Mouse (Mus musculus): ENCODE measurements around the gene Cacna1g. TPM values are rescaled to one million over a fixed set of nuclear protein-coding genes. Genes with fewer than 3 reads are reported as not detected.

Cacna1g gene
- total RNA-seq, 2 experiments from 2014 or later = 48.7 to 52.8 TPM

- no peak for DNase-seq
Observed at GRCm38 (mm10) chr11:94445300-94445699, 28.7 kb downstream of the Cacna1g start.

- no peak for DNase-seq
Observed at GRCm38 (mm10) chr11:94444829-94445228, 29.2 kb downstream of the Cacna1g start.

GRCm38 (mm10) chr11:94441752-94442151 is 32.2 kb downstream of the Cacna1g start:
- DNase-seq = no peak

- DNase-seq = peak; percentile 41
Observed at GRCm38 (mm10) chr11:94441122-94441521, 32.9 kb downstream of the Cacna1g start.

GRCm38 (mm10) chr11:94440421-94440820 is 33.6 kb downstream of the Cacna1g start:
- no peak for DNase-seq

- DNase-seq = no peak
Observed at GRCm38 (mm10) chr11:94429011-94429651, 44.9 kb downstream of the Cacna1g start.

GRCm38 (mm10) chr11:94428091-94428835 is 45.7 kb downstream of the Cacna1g start:
- peak; percentile 94 for DNase-seq

GRCm38 (mm10) chr11:94425656-94426055 is 48.3 kb downstream of the Cacna1g start:
- no peak for DNase-seq

- no peak for DNase-seq
Observed at GRCm38 (mm10) chr11:94425215-94425614, 48.8 kb downstream of the Cacna1g start.

- no peak for DNase-seq
Observed at GRCm38 (mm10) chr11:94424380-94424779, 49.6 kb downstream of the Cacna1g start.

GRCm38 (mm10) chr11:94423855-94424254 is 50.1 kb downstream of the Cacna1g start:
- no peak for DNase-seq

- no peak for DNase-seq
Observed at GRCm38 (mm10) chr11:94420991-94421390, 53.0 kb downstream of the Cacna1g start.

- peak; percentile 65 for DNase-seq
Observed at GRCm38 (mm10) chr11:94420325-94420724, 53.7 kb downstream of the Cacna1g start.

- no peak for DNase-seq
Observed at GRCm38 (mm10) chr11:94419004-94419727, 54.8 kb downstream of the Cacna1g start.

- no peak for DNase-seq
Observed at GRCm38 (mm10) chr11:94414042-94414441, 60.0 kb downstream of the Cacna1g start.

GRCm38 (mm10) chr11:94413516-94413915 is 60.5 kb downstream of the Cacna1g start:
- peak; percentile 45 for DNase-seq

- no peak for DNase-seq
Observed at GRCm38 (mm10) chr11:94412998-94413469, 61.0 kb downstream of the Cacna1g start.

- DNase-seq = no peak
Observed at GRCm38 (mm10) chr11:94412562-94412961, 61.4 kb downstream of the Cacna1g start.

- no peak for DNase-seq
Observed at GRCm38 (mm10) chr11:94407803-94408321, 66.1 kb downstream of the Cacna1g start.

- DNase-seq = no peak
Observed at GRCm38 (mm10) chr11:94405348-94405747, 68.7 kb downstream of the Cacna1g start.

GRCm38 (mm10) chr11:94404641-94405260 is 69.2 kb downstream of the Cacna1g start:
- peak; percentile 89 for DNase-seq

- no peak for DNase-seq
Observed at GRCm38 (mm10) chr11:94404178-94404577, 69.8 kb downstream of the Cacna1g start.

All from heart, postnatal 4 days (tissue).